Comparison of ENCODE assay signal across 19 mouse cellular contexts in genomic region chr9:122271318-122271717, GRCm38 (mm10). TPM values are rescaled to one million over a fixed set of nuclear protein-coding genes. Genes with fewer than 3 reads are reported as not detected.
DNase-seq lines count a peak whose midpoint lies in the region; ATAC-seq and TF ChIP-seq lines count a peak whose summit lies in the region.
"Had no signal": no experiment of that assay in that cellular context is flagged by ENCODE, and none has a peak within 500 bp of the region (broad histone marks: within the 10 kb centered on the region; RNA-seq: fewer than 3 reads in every experiment).

No protein-coding gene starts in this region.

- H3K9me3 ChIP-seq in intestine, embryonic 15.5 days, result no peaks in the 10 kb centered on the region
- no peaks in the 10 kb centered on the region for H3K9me3 ChIP-seq in intestine, embryonic 16.5 days (ENCODE audit: control insufficient read depth, low read length)
- no peaks in the 10 kb centered on the region for H3K9me3 ChIP-seq in intestine, postnatal 0 days (ENCODE audit: control insufficient read depth)

- WGBS in intestine, embryonic 15.5 days, result 76% methylated on average over 3 of the region's 3 CpGs
- 77% methylated on average over 3 of the region's 3 CpGs for WGBS in intestine, embryonic 16.5 days
- WGBS in intestine, postnatal 0 days, result 48% methylated on average over 3 of the region's 3 CpGs
- WGBS in small intestine, adult 2 months, result 40% methylated on average over 3 of the region's 3 CpGs

- no peak for TF ChIP-seq POLR2A in small intestine, adult 2 months (IDR thresholded peaks at IDR 0.05; ENCODE audit: low read depth, low read length)

- no peak overlapping the region for H3K9ac ChIP-seq in intestine, embryonic 15.5 days
- no peak overlapping the region for H3K9ac ChIP-seq in intestine, embryonic 16.5 days (ENCODE audit: low read depth, low read length)
- no peak overlapping the region for H3K9ac ChIP-seq in intestine, postnatal 0 days (ENCODE audit: low read depth, low read length)

- no peak overlapping the region for H3K4me2 ChIP-seq in intestine, embryonic 15.5 days (replicated peaks)
- H3K4me2 ChIP-seq in intestine, embryonic 16.5 days (ENCODE audit: low read depth, low read length), result no peak overlapping the region
- no peak overlapping the region for H3K4me2 ChIP-seq in intestine, postnatal 0 days (replicated peaks; ENCODE audit: low read depth)

- TF ChIP-seq CTCF in intestine, postnatal 0 days (IDR thresholded peaks at IDR 0.05; ENCODE audit: low read depth), result no peak
- TF ChIP-seq CTCF in small intestine, adult 2 months (IDR thresholded peaks at IDR 0.05; ENCODE audit: extremely low read depth, insufficient read length, insufficient replicate concordance, low read depth, low read length), result no peak

- no peak for DNase-seq in kidney, postnatal 4 days
- no peak for DNase-seq in spleen, postnatal 4 days (ENCODE audit: low spot score in 2 of 2)
- DNase-seq in adrenal gland, postnatal 14 days, result no peak
- no peak for DNase-seq in kidney, postnatal 10 days
- DNase-seq: adrenal gland, adult 2 months; adrenal gland, adult 8-10 months; adrenal gland, postnatal 10 days; adrenal gland, postnatal 25 days; adrenal gland, postnatal 36 days; B cell, adult 2 months; cerebellum, adult 11 months; cerebellum, adult 11-12 months; cerebellum, adult 18-20 months had no signal

- no peak overlapping the region for H3K27ac ChIP-seq in intestine, embryonic 15.5 days
- H3K27ac ChIP-seq in intestine, embryonic 16.5 days (ENCODE audit: low read length), result peak overlapping the region; percentile 41; the same call in 1 of the 2 replicates
- peak overlapping the region; percentile 52 for H3K27ac ChIP-seq in intestine, postnatal 0 days (ENCODE audit: low read depth, low read length)
- H3K27ac ChIP-seq in small intestine, adult 2 months (ENCODE audit: insufficient read depth, low read depth, low read length), result peak overlapping the region; percentile 65

- H3K4me1 ChIP-seq in intestine, embryonic 15.5 days (replicated peaks), result no peaks in the 10 kb centered on the region
- peaks cover 8% of the 10 kb centered on the region; the same call in 1 of the 2 replicates for H3K4me1 ChIP-seq in intestine, embryonic 16.5 days (ENCODE audit: control insufficient read depth, insufficient read depth, low read length)
- H3K4me1 ChIP-seq in intestine, postnatal 0 days (replicated peaks; ENCODE audit: control insufficient read depth, insufficient read depth, low read length), result peaks cover 8% of the 10 kb centered on the region; the same call in 1 of the 2 replicates
- peaks cover 16% of the 10 kb centered on the region; the same call in 1 of the 2 replicates for H3K4me1 ChIP-seq in small intestine, adult 2 months (ENCODE audit: control insufficient read depth, insufficient read depth, insufficient read length, low read length)

- peak; percentile 63 for ATAC-seq in intestine, embryonic 15.5 days
- peak; percentile 65 for ATAC-seq in intestine, embryonic 16.5 days
- peak; percentile 76 for ATAC-seq in intestine, postnatal 0 days
- ATAC-seq: Patski had no signal

- no peak overlapping the region for H3K4me3 ChIP-seq in intestine, embryonic 15.5 days (replicated peaks)
- H3K4me3 ChIP-seq in intestine, embryonic 16.5 days (ENCODE audit: low read length), result no peak overlapping the region
- no peak overlapping the region for H3K4me3 ChIP-seq in intestine, postnatal 0 days (ENCODE audit: low read depth, low read length)
- H3K4me3 ChIP-seq in small intestine, adult 2 months (ENCODE audit: low read depth, low read length), result no peak overlapping the region

- H3K27me3 ChIP-seq in intestine, embryonic 15.5 days (replicated peaks), result no peaks in the 10 kb centered on the region
- H3K27me3 ChIP-seq in intestine, embryonic 16.5 days (replicated peaks; ENCODE audit: control insufficient read depth, insufficient read depth, low read length), result no peaks in the 10 kb centered on the region
- H3K27me3 ChIP-seq in intestine, postnatal 0 days (replicated peaks; ENCODE audit: control insufficient read depth, insufficient read depth, low read length), result no peaks in the 10 kb centered on the region
- H3K27me3 ChIP-seq in small intestine, adult 2 months (ENCODE audit: control insufficient read depth, insufficient read depth, low read length), result no peaks in the 10 kb centered on the region
- H3K27me3 ChIP-seq: CH12.LX, Patski had no signal

- H3K36me3 ChIP-seq in intestine, embryonic 15.5 days, result peaks cover 5% of the 10 kb centered on the region
- H3K36me3 ChIP-seq in intestine, embryonic 16.5 days (ENCODE audit: control insufficient read depth, insufficient read depth, low read length), result peaks cover 7% of the 10 kb centered on the region; the same call in 1 of the 2 replicates
- H3K36me3 ChIP-seq in intestine, postnatal 0 days (ENCODE audit: control insufficient read depth, insufficient read depth), result peaks cover 23% of the 10 kb centered on the region; the same call in 1 of the 2 replicates
- H3K36me3 ChIP-seq in small intestine, adult 2 months (ENCODE audit: control insufficient read depth, insufficient read depth, low read length), result peaks cover 6% of the 10 kb centered on the region

RNA-seq across cellular contexts. Expression of gene Ano10, which starts 22.9 kb away (rescaled TPM):
- 33.1 and 36.5 TPM in 2 replicates for polyA plus RNA-seq in intestine, embryonic 15.5 days (2015; fragmentation: Nextera tagmentation; extraction: Ambion mirVana)
- 37.9 and 39.7 TPM in 2 replicates for polyA plus RNA-seq in intestine, embryonic 16.5 days (2015; fragmentation: Nextera tagmentation; extraction: Ambion mirVana)
- polyA plus RNA-seq in intestine, postnatal 0 days (2015; fragmentation: Nextera tagmentation; extraction: Ambion mirVana), result 47.7 and 51.9 TPM in 2 replicates
- polyA plus RNA-seq in small intestine, adult 2 months (2012; rRNA removed), result 24.8 and 80.3 TPM in 2 replicates
- 49.5 and 56.7 TPM in 2 replicates for total RNA-seq in adrenal gland, postnatal 14 days (2021)
